Mouse (Mus musculus) brain, adult 2 months (tissue): Measurements from ENCODE around the gene Klf11.
"Not testable (repeated sequence)": the region's sequence is repeated elsewhere in the genome, so short reads cannot be mapped to it uniquely, and the experiment has no call there.

ENCODE experiments used
- DNase-seq: peaks from one replicate; pipeline ENCODE4 v3.0.0; 2011; ENCODE audit warnings: low read depth, low spot score

Gene Klf11

DNA sequence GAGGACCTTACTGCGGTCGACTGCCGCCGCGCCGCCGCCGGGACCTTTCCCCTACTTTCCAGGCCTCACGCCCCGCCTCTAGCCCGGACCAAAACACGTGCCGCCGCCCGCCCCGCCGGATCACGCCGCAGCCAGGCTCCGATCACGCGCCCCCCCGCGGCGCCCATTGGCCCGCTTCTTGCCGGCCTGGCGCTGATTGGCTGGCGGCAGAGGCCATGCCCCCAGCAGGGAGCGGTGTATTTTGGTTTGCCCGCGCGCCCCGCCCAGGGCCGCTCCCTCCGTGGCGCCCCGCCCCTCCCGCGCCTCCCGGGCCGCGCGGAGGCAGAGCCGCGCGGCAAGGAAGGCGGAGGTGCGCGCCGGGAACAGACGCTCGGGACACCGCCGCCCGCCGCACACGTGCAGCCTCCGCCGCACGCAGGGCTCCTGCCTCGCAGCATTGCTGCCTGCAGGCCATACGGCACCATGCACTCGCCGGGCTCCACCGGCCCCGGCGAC, at the start of gene Klf11:
Klf11 (plus strand) TSS at position 212 of the 495 bp plus-strand sequence.
- DNase-seq, result peak; percentile 97

DNA sequence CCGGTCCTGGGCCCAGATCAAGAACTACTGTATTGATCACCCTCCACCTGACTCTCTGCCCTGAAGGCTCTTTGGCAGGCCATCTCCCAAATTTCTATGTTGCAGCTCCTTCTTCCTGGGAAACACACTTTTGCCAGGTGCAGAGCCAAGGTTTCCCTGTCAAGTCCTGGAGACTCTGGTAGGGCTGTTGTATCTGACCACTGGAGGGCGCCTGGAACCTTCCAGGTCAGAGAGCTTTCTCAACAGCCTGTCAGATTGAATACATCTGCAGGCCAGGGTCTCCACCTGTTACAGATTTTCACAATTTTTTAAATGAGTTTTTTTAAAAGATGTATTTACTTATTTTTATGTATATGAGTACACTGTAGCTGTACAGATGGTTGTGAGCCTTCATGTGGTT, 47.8 kb upstream of the Klf11 start:
- DNase-seq, result peak; percentile 79

DNA sequence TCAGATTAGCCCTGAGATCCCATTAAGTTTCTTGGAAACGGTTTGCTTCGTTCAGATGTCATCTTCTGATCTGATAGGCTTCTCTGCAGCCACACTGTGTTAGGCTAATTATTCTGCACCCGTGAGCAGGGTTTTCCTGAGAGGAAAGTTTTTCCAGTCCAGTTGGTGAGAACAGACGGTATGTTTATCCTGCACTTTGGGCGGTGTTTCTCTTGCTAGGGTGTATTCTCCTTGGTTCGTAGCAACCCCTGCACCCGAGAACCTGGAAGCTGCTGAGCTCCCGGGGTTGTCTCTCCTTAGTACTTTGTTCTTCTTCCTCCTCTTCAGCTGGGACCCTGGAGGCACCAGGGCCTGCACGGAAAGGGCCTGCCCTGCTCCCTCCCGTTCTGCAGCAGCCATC, 44.9 kb upstream of the Klf11 start:
- DNase-seq, result no peak

DNA sequence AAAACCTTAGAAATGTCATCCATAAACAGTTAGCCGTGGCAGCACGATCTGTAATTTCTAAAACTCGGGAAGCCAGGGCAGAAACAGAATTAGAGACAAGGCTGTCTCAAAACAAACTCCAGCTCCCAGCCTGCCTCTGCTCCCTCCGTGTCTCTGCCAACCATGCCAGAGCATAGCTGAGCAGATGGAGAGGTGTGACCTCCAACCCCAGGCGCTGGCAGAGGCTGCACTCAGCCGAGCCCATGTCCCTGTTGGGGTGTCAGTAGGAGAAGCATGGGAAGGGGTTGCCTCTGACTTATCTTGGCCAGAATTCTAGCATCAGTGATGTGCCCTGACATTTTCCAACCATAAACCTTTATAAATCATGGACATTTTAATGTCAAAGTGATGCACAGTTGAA, 38.5 kb upstream of the Klf11 start:
- no peak for DNase-seq

DNA sequence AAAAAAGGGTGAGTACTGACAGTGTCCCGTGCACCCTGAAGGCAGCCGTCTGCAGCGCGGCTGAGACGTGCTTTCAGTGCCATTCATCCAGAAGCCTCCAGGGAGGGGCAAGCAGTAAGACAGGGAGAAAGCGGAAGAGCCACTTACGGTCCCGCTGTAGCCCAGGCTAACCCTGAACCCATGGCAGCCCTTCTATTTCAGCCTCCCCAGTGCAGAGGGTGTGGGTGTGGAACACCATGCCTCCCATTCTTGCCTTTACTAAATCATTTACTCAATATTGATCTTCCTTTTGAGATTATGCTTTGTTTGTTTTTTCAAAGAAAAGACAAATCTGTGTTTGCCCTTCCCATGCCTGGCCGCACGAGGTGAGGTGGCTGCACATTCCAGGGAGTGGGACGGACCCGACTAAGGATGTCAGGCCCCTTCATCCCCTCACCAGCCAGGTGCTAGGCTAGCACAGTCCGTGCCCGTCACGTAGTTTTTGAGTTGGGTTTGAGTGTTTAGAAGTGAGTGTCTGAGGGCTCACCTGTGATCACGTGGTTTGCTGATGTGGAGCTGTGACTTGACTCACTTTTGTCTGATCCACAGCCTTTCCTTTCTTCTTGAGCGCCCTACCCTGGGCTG, 36.5 kb upstream of the Klf11 start:
- DNase-seq, result no peak

DNA sequence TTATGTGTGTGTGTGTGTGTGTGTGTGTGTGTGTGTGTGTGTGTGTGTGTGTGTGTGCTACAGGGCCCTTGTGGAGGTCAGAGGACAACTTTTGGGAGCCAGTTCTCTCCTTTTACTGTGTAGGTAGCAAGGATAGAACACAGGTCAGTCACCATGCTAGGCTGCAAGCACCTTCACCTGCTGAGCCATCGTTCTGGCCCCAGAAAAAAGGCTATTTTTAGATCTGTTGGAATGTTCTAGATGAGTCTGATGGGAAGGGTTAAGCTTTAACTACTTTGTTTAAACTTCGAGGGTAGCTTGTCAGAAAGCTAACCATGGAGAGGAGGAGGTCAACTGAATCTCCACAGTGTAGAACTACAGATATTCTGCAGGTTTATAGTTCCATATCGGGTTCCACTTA, 35.9 kb upstream of the Klf11 start:
- DNase-seq, result no peak

DNA sequence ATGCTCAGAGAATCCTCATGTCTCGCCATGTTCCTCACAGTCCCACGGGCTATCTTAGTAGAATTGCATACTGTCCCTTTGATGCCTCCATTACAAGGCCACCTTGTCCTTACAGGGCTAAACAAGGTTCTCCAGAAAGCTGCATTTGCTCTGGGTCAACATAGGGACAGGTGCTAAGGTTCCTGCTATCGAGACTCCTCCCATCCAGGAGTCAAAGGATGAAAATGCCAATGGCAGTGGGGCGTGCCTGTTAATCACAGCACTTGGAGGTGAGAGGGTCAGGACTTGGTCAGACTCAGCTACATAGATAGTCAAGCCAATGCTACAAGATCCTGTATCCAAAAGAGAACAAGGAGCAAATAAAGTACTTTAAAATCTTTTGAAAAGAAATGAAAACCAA, 31.6 kb upstream of the Klf11 start:
- no peak for DNase-seq

DNA sequence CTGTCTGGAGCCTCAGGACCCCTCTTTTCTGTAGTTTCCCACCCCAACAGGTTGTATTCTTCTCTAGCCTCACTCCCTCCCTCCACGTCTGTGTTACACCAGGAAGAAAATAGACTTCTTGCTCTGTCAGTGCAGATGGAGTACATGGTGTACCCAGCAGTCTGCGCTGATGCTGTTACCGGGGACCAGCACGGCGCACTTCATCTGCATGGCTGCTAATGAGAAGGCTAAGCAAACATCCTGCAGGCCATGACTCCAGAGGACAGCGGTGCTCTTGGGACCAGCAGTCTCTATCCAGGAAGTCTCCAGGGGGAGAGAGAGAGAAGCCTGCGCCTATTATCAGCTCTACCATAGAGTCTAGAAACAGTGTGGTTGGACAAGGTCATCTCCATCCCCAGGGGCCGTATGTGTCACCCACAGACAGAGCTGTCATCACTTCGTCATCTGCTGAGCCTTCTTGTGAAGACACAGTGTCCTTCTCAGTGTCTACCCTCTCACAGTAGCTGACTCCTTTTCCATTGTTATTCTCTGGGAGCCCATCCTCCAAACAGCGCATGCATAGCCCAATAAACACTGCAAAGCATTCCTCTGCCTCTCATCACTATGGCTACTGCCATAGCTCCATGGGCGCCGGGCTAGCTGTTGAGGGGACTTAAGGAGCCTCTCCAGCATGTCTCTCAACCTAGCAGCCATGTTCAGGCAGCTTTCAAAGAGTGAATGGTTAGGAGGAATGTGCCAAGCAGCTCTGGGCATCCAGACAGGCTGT, 27.4 kb upstream of the Klf11 start:
- DNase-seq, result no peak

DNA sequence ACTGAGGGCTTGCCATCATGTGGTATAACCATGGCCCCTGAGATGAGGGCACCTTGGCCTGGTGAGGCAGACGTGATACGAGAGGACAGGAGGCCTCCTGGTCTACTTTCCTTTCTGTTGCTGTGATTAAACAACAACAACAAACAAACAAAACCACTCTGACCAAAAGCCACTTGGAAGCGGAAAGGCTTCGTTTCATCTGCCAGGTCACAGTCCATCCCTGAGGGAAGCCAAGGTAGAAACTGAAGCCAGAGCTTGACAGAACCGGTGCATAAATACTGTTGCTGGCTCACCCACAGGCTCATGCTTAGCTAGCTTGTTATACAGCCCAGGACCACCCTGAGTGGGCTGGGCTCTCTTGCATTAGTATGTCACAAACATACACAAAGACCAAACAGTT, 24.7 kb upstream of the Klf11 start:
- DNase-seq, result no peak

DNA sequence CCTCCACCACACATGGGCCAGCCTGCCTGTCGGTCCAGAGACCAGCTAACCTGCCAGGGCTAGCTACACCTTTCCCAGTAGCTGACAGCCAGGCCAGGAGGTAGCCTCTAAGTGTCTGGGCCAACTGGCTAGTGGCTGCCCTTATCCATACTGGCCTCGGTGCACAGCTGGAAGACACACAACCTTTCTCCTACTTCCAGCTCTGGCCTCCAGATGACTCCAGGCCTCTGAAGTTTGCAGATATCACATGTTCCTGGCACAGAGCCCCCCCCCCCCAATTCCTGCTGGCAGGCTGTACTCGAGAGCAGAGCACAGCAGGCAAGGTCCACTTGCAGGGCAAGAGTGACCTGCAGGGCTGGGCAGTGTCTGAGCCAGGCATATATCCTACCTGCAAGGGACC, 23.9 kb upstream of the Klf11 start:
- DNase-seq, result no peak

DNA sequence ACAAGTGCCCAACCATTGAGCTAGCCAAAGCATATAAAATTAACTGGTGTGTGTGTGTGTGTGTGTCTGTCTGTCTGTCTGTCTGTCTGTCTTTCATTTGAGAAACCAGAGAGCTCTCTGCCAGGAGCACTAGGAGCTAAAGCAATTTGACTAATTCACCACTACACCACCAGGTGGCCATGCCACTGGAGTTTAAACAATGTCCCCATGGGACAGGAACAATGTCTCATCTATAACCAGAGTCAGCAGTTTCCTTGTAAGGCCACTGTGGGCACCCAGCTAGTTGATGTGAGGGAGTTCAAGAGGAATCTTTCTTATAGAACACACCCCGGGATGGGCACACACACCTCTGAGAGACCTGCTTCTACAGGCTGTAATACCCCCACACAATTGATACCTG, 20.9 kb upstream of the Klf11 start:
- peak; percentile 55 for DNase-seq

DNA sequence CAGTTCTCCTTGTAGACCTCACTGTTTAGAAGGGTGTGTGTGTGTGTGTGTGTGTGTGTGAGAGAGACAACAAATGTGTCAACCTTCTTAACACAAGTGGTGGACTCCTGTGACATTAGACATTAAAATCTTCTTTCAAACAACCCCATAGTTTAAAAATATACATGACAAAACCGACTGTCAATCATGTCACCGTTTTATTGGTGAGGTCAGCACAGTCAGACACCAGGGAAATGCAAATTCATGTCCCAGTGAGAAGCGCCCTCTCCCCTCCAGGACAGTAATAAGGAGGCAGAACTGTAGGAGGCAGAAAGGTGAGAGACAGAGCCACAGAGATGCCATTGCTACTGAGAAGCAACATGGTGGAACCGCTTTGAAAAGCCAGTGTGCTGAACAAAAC, 18.7 kb upstream of the Klf11 start:
- DNase-seq, result no peak

DNA sequence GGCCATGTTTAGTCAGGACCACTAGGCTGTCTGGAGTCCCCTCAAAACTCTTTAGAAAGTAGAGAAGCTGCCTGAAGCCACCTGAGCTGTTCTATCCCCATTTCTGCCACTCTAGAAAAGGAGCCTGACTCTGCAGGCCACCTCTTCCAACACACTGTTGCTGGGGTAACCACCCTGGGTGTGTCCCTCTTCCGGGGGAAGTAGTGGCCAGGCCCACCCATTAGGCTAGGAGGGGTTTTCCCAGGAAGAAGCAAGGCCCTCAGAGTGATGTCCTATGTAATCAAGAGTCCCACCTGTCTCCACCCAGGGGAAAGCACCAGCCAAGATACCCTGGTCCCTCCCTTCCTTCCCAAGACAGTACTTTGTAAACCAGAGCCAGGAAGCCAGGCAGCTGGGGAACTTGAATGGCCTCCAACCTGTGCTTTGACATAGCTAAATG, 17.3 kb upstream of the Klf11 start:
- DNase-seq, result no peak

DNA sequence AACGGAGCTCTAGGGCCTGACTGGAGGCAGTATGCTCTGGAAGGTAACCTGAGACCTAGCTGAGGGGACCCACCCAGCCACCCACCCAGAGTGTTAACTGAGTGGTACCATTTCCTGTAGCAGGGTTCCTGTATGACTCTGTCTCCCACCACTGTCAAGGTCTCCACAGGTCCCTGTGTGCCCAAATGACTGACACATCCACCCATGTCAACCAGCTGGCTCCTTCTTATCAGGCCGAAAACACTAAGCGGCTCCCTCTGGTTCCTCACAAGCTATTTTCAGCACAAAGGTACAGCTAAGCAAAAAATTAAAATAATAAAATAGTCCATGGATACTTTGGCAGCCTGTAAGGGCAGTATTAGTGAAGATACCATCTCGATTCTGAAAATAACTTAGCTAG, 16.9 kb upstream of the Klf11 start:
- no peak for DNase-seq

DNA sequence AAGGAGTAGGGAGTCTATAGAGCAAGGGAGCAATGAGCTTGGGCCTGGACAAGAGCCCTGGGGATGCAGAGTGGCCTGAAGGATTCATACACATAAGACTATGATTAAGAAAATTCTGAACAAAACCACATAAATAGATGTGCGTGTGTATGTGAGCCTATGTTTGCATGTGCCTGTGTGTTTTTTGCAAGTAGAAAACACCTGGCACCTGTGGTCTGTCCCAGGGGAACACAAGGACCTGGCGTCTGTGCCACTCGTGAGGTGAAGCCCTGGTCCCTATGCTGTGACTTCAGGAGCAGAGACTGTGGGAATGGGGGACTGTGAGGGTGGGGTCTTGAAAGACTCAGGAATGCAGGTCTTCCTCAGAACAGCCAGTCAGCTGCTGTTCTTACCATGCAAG, 16.4 kb upstream of the Klf11 start:
- DNase-seq, result no peak

DNA sequence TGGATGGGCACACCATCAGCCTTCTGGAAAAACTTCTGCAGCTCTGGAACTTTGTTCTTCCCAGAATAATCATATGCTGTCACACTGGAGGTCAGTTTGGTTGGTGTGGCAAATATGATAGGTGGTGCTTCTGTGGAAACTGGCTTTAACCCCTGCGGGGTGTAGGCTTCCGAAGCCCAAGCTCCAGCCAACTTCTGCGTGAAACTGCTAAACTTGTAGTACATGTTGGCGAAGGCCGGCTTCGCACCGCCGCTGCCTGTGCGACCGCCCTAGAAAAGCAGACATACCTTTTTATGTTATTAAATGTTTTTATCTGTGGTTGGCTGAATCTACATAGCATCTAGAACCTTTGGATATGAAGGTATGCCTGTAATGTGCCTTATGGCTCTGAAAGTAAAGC, 12.3 kb upstream of the Klf11 start:
- DNase-seq, result not testable (repeated sequence)

DNA sequence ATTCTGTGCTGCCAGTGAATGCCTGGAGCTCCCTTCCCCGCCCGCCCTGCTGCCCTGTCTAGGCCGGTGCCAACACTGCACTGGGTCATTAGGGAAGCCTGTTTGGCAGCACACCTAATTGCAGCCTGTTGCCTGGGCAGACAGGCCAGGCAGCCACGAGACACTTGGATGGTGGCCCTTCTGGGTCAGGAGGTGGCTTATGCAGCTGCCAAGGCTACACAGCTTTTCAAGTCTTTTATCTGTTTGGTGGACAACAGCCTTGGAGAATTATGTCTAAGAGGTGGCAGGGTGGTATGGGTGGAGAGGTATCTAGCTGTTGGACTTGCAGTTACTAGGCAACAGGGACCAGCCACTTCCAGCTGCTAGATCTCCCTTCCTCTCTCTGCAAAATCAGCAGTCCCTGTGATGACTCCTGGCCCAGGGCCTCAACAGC, 8.7 kb upstream of the Klf11 start:
- peak; percentile 85 for DNase-seq

DNA sequence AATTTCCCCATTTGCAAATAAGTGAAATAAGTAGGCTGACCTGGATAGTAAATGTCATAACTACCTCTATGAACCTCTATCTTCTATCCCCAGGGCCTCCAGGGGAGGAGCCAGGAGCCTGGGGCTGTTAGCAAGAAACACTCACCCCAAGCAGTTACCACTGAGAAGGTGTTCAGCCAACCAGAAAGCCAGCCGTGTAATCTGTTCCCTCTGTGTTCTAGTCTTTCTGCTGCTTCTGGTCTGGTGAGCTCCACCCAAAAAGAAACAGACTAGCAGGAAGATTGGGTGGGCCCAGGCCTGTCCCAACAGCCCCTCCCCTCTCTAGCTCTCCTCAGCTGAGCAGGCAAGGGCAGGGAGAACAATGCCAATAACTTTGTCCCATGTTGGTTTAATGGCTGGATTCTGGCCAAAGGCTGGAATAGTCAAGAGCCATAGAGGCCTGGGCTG, 6.9 kb upstream of the Klf11 start:
- DNase-seq, result no peak

DNA sequence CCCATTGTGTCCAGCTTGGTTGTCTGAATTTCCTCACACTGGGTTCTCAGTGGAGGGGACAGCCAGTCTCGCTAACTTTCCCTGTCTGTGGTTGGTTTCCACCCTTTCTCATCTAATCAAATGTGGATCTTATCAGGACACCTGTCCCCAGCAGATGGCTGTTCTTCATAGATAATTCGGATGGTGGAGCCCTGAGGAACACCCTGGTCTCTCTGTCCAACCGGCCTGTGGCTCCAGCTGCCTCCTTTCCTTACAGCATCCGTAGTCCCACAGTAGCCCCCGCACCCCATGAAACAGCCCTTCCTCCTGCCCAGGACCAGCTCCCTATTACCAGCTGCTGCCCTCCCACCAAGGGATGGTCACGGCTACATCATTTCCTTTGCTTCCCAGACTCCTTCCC, 5.2 kb upstream of the Klf11 start:
- DNase-seq, result no peak

DNA sequence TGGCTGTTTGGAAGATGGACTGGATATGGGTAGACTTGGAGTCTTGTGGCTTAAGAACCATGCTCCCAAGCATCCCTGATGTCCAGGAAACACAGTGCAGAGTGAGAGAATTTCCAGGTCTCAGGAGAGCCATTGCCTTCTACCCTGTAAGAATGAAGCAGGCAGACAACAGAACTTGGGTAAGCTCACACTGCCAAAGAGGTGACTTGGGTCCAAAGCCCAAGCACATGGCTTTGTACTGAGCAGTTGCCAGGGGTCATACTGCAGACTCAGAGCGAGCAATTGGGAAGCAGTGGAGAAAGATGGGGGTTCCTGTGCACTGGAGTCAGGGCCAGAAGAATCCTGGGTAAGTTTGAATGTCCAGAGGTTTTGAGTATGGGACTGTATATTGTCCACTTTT, 3.0 kb upstream of the Klf11 start:
- DNase-seq, result no peak

DNA sequence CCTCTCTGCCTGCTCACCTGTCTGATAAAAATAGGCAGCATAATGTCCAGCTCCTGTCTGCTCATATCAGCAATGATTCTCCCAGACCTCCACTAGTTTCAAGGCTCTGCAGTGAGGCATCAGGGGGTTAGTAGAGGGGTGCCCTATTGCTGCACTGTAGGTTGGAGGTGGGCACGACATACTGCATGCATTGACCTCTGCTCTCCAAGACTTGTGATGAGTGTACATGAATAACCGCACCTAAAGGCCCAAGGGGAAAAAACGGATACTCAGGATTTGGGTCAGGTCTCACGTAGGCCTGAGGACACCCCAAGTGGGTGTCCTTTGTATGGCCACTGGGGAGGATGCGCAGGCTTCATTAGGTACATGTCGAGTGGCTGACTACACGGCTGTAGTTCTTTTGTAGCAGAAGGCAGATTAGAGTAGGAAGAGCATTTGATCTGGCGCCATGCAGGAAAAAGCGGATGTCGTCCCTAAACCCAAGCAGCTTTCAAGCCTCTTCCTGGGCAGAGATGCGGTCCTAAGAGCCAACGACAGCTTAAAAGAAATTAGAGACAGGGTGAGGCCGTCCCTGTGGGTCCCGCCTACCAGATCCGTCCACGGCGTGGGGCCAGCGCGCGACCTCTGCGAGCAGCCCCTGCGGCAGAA, 535 bp upstream of the Klf11 start:
- DNase-seq, result no peak

DNA sequence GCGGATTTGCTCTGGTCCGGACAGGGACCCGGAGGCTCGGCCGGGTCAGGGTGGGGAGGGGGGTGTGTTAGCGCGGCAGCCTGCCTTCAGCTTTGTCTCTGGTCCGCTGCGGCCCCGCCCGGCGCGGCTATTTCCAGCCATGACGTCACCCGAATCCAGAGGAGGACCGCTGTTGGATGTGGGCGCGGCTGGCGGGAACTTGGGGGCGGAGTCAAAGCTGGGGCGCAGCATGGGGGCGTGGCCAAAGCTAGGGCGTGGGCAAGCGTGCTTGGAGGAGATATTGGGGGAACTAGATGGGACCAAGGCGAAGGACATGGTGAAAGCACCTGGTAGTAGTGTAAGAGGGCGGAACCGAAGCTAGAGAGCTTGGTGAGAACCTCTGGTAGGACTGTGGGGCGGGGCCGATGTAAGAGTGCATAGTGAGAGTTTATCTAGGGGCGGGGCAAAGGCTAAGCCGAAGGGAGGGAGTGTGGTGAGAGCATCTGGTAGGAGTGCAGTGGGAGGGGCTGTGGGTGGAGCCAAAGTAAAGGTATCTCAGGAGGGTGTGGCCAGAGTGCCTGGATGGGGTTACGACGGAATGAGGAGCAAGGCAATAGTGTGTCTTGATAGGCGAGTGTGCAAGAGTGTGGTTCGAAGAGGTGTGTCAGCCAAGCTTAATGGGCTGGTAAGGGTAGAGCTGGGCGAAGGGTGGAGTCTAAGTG, 718 bp downstream of the Klf11 start:
- DNase-seq, result peak; percentile 91
